In the genomic region with DNA sequence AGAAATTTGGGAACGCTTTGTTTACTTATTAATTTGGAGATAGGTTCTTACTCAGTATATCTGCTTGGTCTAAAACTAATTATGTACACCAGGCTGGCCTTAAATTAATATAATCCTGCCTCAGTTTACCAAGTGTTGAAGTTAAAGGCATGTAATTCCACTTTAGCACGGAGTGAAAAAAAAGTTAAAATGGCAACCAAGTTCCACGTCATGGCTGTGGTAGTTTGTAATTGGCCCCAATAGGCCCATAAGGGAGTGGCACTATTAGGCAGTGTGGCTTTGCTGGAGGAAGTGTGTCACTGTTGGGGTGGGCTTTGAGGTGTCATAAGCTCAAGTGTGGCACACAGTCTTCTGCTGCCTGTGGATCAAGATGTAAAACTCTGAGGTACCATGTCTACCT, we compare ENCODE assay signal across 8 mouse cellular contexts. TPM values are rescaled to one million over a fixed set of nuclear protein-coding genes. Genes with fewer than 3 reads are reported as not detected.
DNase-seq lines count a peak whose midpoint lies in the region; ATAC-seq and TF ChIP-seq lines count a peak whose summit lies in the region.

No protein-coding gene starts in this region.

- ATAC-seq in liver, embryonic 11.5 days (replicated peaks; ENCODE audit: low FRiP score) = peak; percentile 59
- no peak for ATAC-seq in stomach, embryonic 16.5 days (ENCODE audit: insufficient read depth, low FRiP score)

- no peaks in the 10 kb centered on the region for H3K9me3 ChIP-seq in E14TG2a.4 (ENCODE audit: low read length)
- peaks cover 4% of the 10 kb centered on the region; the same call in 1 of the 2 replicates for H3K9me3 ChIP-seq in forebrain, embryonic 10.5 days
- no peaks in the 10 kb centered on the region for H3K9me3 ChIP-seq in liver, embryonic 11.5 days (ENCODE audit: control insufficient read depth, low read length)
- peaks cover 3% of the 10 kb centered on the region; the same call in 1 of the 2 replicates for H3K9me3 ChIP-seq in stomach, embryonic 16.5 days (replicated peaks; ENCODE audit: control insufficient read depth, low read length)

- H3K4me1 ChIP-seq in heart, adult 2 months (ENCODE audit: control insufficient read depth, insufficient read depth, low read length) = peaks cover 2% of the 10 kb centered on the region
- H3K4me1 ChIP-seq in E14TG2a.4 (replicated peaks; ENCODE audit: low read depth, low read length) = peaks cover 16% of the 10 kb centered on the region
- peaks cover 12% of the 10 kb centered on the region for H3K4me1 ChIP-seq in forebrain, embryonic 10.5 days
- no peaks in the 10 kb centered on the region; the same call in 1 of the 2 replicates for H3K4me1 ChIP-seq in liver, embryonic 11.5 days (replicated peaks; ENCODE audit: control insufficient read depth, insufficient read depth, low read length)
- H3K4me1 ChIP-seq in stomach, embryonic 16.5 days (ENCODE audit: control insufficient read depth, insufficient read depth, low read length) = peaks cover 7% of the 10 kb centered on the region; the same call in 1 of the 2 replicates

- no peak overlapping the region for H3K9ac ChIP-seq in heart, adult 2 months (ENCODE audit: low read depth, low read length)
- peak overlapping the region; percentile 96 for H3K9ac ChIP-seq in liver, embryonic 11.5 days (ENCODE audit: low read depth, low read length)
- H3K9ac ChIP-seq in stomach, embryonic 16.5 days (ENCODE audit: low read length) = peak overlapping the region; percentile 92

- TF ChIP-seq POLR2A in heart, adult 2 months (IDR thresholded peaks at IDR 0.05; ENCODE audit: insufficient read depth, low read depth, low read length) = no peak

- no peaks in the 10 kb centered on the region; the same call in 1 of the 2 replicates for H3K27me3 ChIP-seq in heart, adult 2 months (ENCODE audit: control insufficient read depth, insufficient read depth, low read length)
- H3K27me3 ChIP-seq in E14TG2a.4 (ENCODE audit: insufficient read depth, low read length) = no peaks in the 10 kb centered on the region
- no peaks in the 10 kb centered on the region for H3K27me3 ChIP-seq in forebrain, embryonic 10.5 days (ENCODE audit: poor library complexity, severe bottlenecking)
- H3K27me3 ChIP-seq in liver, embryonic 11.5 days (replicated peaks; ENCODE audit: control insufficient read depth, insufficient read depth, low read length) = no peaks in the 10 kb centered on the region
- no peaks in the 10 kb centered on the region for H3K27me3 ChIP-seq in stomach, embryonic 16.5 days (ENCODE audit: control insufficient read depth, insufficient read depth, low read length)

- H3K36me3 ChIP-seq in heart, adult 2 months (ENCODE audit: control insufficient read depth, insufficient read depth, low read length) = 0 out of 2 replicates have a peak, but pooled peaks cover 2% of the 10 kb centered on the region
- H3K36me3 ChIP-seq in E14TG2a.4 (ENCODE audit: insufficient read depth, low read length) = peaks cover 9% of the 10 kb centered on the region
- peaks cover 12% of the 10 kb centered on the region for H3K36me3 ChIP-seq in forebrain, embryonic 10.5 days (replicated peaks)
- H3K36me3 ChIP-seq in liver, embryonic 11.5 days (ENCODE audit: control insufficient read depth, insufficient read depth, low read length) = no peaks in the 10 kb centered on the region
- no peaks in the 10 kb centered on the region for H3K36me3 ChIP-seq in stomach, embryonic 16.5 days (ENCODE audit: control insufficient read depth, insufficient read depth, low read length)

- H3K79me2 ChIP-seq in heart, adult 2 months (replicated peaks; ENCODE audit: control insufficient read depth, insufficient read depth, low read length) = peaks cover 6% of the 10 kb centered on the region

- TF ChIP-seq EP300 in heart, adult 2 months (IDR thresholded peaks at IDR 0.05; ENCODE audit: insufficient read depth, low read depth, low read length) = no peak

- H3K4me3 ChIP-seq in heart, adult 2 months = peak overlapping the region; percentile 97
- H3K4me3 ChIP-seq in E14TG2a.4 (replicated peaks; ENCODE audit: low read length) = peak overlapping the region; percentile 97
- peak overlapping the region; percentile 72 for H3K4me3 ChIP-seq in forebrain, embryonic 10.5 days
- peak overlapping the region; percentile 95 for H3K4me3 ChIP-seq in liver, embryonic 11.5 days (ENCODE audit: low read depth, low read length)
- peak overlapping the region; percentile 96 for H3K4me3 ChIP-seq in stomach, embryonic 16.5 days (replicated peaks; ENCODE audit: low read length)

- H3K27ac ChIP-seq in heart, adult 2 months = no peak overlapping the region
- peak overlapping the region; percentile 92; the same call in 1 of the 2 replicates for H3K27ac ChIP-seq in forebrain, embryonic 10.5 days
- H3K27ac ChIP-seq in liver, embryonic 11.5 days (ENCODE audit: low read depth, low read length) = 0 out of 2 replicates have a peak overlapping the region, but pooled peaks have one; percentile 90
- H3K27ac ChIP-seq in stomach, embryonic 16.5 days (ENCODE audit: low read length) = no peak overlapping the region

- 37% methylated on average over 3 of the region's 3 CpGs for WGBS in heart, adult 2 months
- 55% methylated on average over 3 of the region's 3 CpGs for WGBS in forebrain, embryonic 10.5 days
- 37% methylated on average over 3 of the region's 3 CpGs for WGBS in liver, embryonic 11.5 days
- 44% methylated on average over 3 of the region's 3 CpGs for WGBS in stomach, embryonic 16.5 days

- TF ChIP-seq CTCF in heart, adult 2 months (IDR thresholded peaks at IDR 0.05) = no peak
- TF ChIP-seq CTCF in E14TG2a.4 (conservative IDR thresholded peaks at IDR 0.05; ENCODE audit: low read length) = no peak

- intact Hi-C loops in heart, adult 2 months (cut with DNase I) = loop anchor here (5.0 kb wide), 2 partner anchors 100 to 120 kb away; no protein-coding TSS in a partner anchor

- H3K4me2 ChIP-seq in liver, embryonic 11.5 days = peak overlapping the region; percentile 79
- peak overlapping the region; percentile 89 for H3K4me2 ChIP-seq in stomach, embryonic 16.5 days (ENCODE audit: low read depth, low read length)

- no peak for DNase-seq in heart, adult 2 months
- no peak for DNase-seq in heart, adult 8-10 months (ENCODE audit: low spot score)
- no peak for DNase-seq in forebrain, embryonic 10.5 days (ENCODE audit: extremely low spot score, low spot score)
- no peak for DNase-seq in liver, embryonic 11.5 days (ENCODE audit: low spot score)
- no peak for DNase-seq in kidney, postnatal 4 days
- DNase-seq in urinary bladder, postnatal 4 days (ENCODE audit: low spot score in 2 of 2) = no peak

RNA-seq across cellular contexts. Expression of gene Psmd14, which starts 1.0 kb away (rescaled TPM):
- total RNA-seq in heart, adult 2 months (2021) = 10 to 100 TPM; 47.1 to 47.7 TPM
- polyA plus RNA-seq in heart, adult 2 months (2012; rRNA removed) = 19.2 and 34.5 TPM in 2 replicates
- total RNA-seq in heart, adult 8-10 months (2022) = 10 to 100 TPM; 51.7 to 61.2 (median 55.4) TPM
- polyA plus RNA-seq in forebrain, embryonic 10.5 days (2016; fragmentation: Nextera tagmentation; extraction: Ambion mirVana) = 287 and 291 TPM in 2 replicates
- 247 and 278 TPM in 2 replicates for polyA plus RNA-seq in liver, embryonic 11.5 days (2014; fragmentation: Nextera tagmentation; extraction: Ambion mirVana)
- 152 and 156 TPM in 2 replicates for polyA plus RNA-seq in stomach, embryonic 16.5 days (2015; fragmentation: Nextera tagmentation; extraction: Ambion mirVana)

Comparison
In these comparisons a context has a peak if more than half of its experiments do, and no peak if none do; other contexts are left out.
1. H3K27ac ChIP-seq: peak in forebrain, embryonic 10.5 days (single experiment) and liver, embryonic 11.5 days (single experiment); none in heart, adult 2 months (single experiment) and stomach, embryonic 16.5 days (single experiment).
2. Peak in every context shown above with its lines, with median percentiles within 50 percentile points of each other: H3K4me3 ChIP-seq.